Mouse (Mus musculus) natural killer cell, adult 2 months (primary cell): ENCODE data around the gene Galnt16.

Source experiments
- DNase-seq, 2 experiments: peaks; one replicate each; pipeline ENCODE4 v3.0.0; 2022; ENCODE audit warnings: low spot score in 2 of 2

The Galnt16 gene

GRCm38 (mm10) chr12:80598756-80599155 lies 80.7 kb downstream of the Galnt16 start:
- no peak for DNase-seq

- DNase-seq: no peak
These were observed 83.7 kb downstream of the Galnt16 start for GRCm38 (mm10) chr12:80601597-80602269.

- no peak for DNase-seq
These were observed 84.4 kb downstream of the Galnt16 start for GRCm38 (mm10) chr12:80602432-80602831.

GRCm38 (mm10) chr12:80603566-80603965 lies 85.5 kb downstream of the Galnt16 start:
- DNase-seq: no peak

GRCm38 (mm10) chr12:80604218-80604617 lies 86.1 kb downstream of the Galnt16 start:
- no peak for DNase-seq

GRCm38 (mm10) chr12:80608576-80608975 lies 90.5 kb downstream of the Galnt16 start:
- no peak for DNase-seq

GRCm38 (mm10) chr12:80609928-80610327 lies 91.9 kb downstream of the Galnt16 start:
- no peak for DNase-seq

GRCm38 (mm10) chr12:80612113-80612791 lies 94.2 kb downstream of the Galnt16 start:
- DNase-seq: no peak

GRCm38 (mm10) chr12:80615371-80616257 lies 97.5 kb downstream of the Galnt16 start:
- no peak for DNase-seq

GRCm38 (mm10) chr12:80620501-80620900 lies 102.4 kb downstream of the Galnt16 start:
- DNase-seq: no peak

- no peak for DNase-seq
These were observed 113.7 kb downstream of the Galnt16 start for GRCm38 (mm10) chr12:80631790-80632189.

GRCm38 (mm10) chr12:80642725-80643692 lies 124.9 kb downstream of the Galnt16 start:
- peak; percentile 65 to 74 for DNase-seq

- DNase-seq: peak; percentile 93 to 94
These were observed 125.8 kb downstream of the Galnt16 start, which contains the start of the genes Slc39a9 and Erh for GRCm38 (mm10) chr12:80643693-80644505. Gene Slc39a9 (plus strand): TSS chr12:80643883. Gene Erh (minus strand): TSS chr12:80644341.

- no peak for DNase-seq
These were observed 126.4 kb downstream of the Galnt16 start for GRCm38 (mm10) chr12:80644506-80644868.

- no peak for DNase-seq
These were observed 128.3 kb downstream of the Galnt16 start for GRCm38 (mm10) chr12:80646377-80646776.

GRCm38 (mm10) chr12:80653951-80654658 lies 136.0 kb downstream of the Galnt16 start:
- DNase-seq: no peak

GRCm38 (mm10) chr12:80654659-80655025 lies 136.6 kb downstream of the Galnt16 start:
- no peak for DNase-seq

GRCm38 (mm10) chr12:80658661-80659060 lies 140.6 kb downstream of the Galnt16 start:
- no peak for DNase-seq

- no peak for DNase-seq
These were observed 144.2 kb downstream of the Galnt16 start for GRCm38 (mm10) chr12:80662322-80662721.

- DNase-seq: no peak
These were observed 145.9 kb downstream of the Galnt16 start for GRCm38 (mm10) chr12:80663935-80664334.
